Mouse (Mus musculus): Measurements from ENCODE around the gene Loxl1.

The Loxl1 gene

GRCm38 (mm10) chr9:58280259-58281109 lies 32.5 kb downstream of the Loxl1 start:
- in situ Hi-C loops (cut with MboI; ENCODE audit: unreplicated experiment in 2 of 2), result loop anchor here (5.0 kb wide), 3 partner anchors 53 to 243 kb away; no protein-coding TSS in a partner anchor

DNA sequence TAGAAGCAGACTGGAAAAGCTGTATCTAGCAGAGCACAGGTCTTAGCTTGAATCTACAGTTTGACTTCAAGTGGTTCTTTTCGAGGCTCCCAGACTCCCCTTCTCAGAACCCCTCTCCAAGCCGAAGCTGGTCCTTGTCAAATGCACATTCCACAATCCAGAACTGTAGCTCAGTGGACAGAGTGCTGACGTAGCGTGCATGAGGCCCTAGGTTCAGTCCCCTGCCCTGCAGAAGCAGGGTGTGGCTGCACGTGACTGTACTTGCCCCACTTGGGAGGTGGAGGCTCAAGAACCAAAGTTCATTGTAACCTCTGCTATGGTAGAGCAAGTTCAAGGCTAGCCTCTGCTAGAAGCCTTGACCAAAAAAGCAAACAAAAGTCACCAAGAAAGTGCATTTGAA lies 33.2 kb downstream of the Loxl1 start:
- in situ Hi-C loops (cut with MboI; ENCODE audit: unreplicated experiment in 2 of 2), result loop anchor here (5.0 kb wide), 3 partner anchors 52 to 242 kb away; no protein-coding TSS in a partner anchor

DNA sequence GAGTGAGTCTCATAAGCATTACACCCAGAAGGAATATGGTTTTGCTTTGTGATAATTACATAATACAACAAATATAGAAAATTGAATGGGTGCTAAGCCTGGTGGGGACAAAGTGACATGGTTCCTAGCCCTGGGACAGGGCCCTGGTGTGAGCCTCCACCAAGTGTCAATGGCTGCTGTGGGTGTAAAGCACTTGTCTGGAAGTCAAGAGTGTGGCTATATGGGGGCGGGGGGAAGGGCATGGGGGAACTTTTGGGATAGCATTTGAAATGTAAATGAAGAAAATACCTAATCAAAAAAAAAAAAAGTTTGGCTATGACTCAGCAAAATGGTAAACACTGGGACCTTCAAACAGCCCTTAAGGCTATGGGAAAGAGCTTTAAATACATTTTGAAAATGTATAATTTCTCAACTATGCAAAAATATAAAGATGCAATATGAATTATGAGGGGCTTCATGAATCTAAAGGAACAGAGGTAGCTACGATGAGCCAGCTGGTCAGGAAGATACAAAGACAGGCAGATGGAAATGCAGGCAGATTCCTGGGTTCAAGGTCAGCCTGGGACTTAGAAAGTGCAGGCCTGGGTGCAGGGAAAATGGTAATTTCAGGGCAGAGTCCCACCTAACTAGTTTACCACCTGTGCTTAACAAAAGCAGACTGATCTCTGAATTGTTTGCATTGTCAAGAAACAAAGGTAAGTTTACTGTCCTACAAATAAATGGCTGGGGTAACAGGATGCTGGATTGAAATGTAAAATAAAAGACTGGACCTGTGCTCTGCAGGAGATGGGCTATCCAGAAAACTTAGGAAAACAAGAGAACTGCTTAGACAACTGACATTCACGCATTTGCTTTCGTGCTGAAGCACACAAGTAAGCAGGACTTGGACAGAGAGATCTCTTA lies 33.9 kb downstream of the Loxl1 start:
- in situ Hi-C loops (cut with MboI; ENCODE audit: unreplicated experiment in 2 of 2), result no loop called here

- in situ Hi-C loops (cut with MboI; ENCODE audit: unreplicated experiment in 2 of 2), result no loop called here
Measured at GRCm38 (mm10) chr9:58278313-58278712, 34.7 kb downstream of the Loxl1 start.

DNA sequence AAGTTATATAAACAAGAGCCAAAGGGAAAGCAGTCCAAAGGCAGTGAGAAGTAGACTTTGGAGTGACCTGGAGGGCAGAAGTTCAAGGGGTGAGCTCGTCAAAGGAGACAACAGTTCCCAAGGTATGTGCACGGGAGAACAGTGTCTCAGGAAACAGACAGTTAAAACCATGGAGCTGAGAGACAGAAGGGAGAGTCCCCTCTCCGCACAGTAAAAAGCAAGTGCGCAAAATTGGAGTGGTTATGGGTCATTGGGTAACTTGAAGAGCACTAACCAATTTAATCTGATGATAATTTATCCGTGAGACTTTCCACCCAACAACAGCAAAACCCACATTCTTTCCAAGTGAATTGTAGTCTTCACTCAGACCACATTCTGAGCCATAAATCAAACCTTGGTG lies 36.6 kb downstream of the Loxl1 start:
- in situ Hi-C loops (cut with MboI; ENCODE audit: unreplicated experiment in 2 of 2), result no loop called here

DNA sequence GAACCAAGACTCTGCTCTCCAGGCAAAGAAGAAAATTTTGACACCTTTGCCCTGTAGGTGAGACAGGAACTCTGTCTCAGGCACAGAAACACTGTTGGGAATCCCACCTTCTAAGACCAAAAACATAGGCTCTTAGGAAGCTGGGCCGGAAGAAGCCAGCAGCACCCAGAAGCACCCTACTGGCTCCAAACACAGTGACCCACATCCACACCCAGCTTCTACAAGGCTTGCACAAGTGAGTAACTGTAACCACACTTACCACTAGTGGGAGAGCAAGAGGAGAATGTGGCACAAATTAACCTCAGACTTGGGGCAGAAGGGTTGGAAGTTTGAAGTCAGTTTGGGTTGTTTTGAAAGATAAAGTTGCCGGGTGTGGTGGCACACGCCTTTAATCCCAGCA lies 37.2 kb downstream of the Loxl1 start:
- in situ Hi-C loops (cut with MboI; ENCODE audit: unreplicated experiment in 2 of 2), result no loop called here

- in situ Hi-C loops (cut with MboI; ENCODE audit: unreplicated experiment in 2 of 2), result no loop called here
Measured at GRCm38 (mm10) chr9:58275115-58275774, 37.7 kb downstream of the Loxl1 start.

- in situ Hi-C loops (cut with MboI; ENCODE audit: unreplicated experiment in 2 of 2), result loop anchor here (25.0 kb wide), 2 partner anchors 437 to 462 kb away; partner anchors contain the start of gene Arid3b (in 1 of the 2)
Measured at GRCm38 (mm10) chr9:58274626-58275025, 38.4 kb downstream of the Loxl1 start.

GRCm38 (mm10) chr9:58274101-58274604 lies 38.8 kb downstream of the Loxl1 start:
- in situ Hi-C loops (cut with MboI; ENCODE audit: unreplicated experiment in 2 of 2), result loop anchor here (25.0 kb wide), 2 partner anchors 437 to 462 kb away; partner anchors contain the start of gene Arid3b (in 1 of the 2)

- in situ Hi-C loops (cut with MboI; ENCODE audit: unreplicated experiment in 2 of 2), result loop anchor here (25.0 kb wide), 2 partner anchors 436 to 461 kb away; partner anchors contain the start of gene Arid3b (in 1 of the 2)
Measured at GRCm38 (mm10) chr9:58272855-58273254, 40.1 kb downstream of the Loxl1 start.

DNA sequence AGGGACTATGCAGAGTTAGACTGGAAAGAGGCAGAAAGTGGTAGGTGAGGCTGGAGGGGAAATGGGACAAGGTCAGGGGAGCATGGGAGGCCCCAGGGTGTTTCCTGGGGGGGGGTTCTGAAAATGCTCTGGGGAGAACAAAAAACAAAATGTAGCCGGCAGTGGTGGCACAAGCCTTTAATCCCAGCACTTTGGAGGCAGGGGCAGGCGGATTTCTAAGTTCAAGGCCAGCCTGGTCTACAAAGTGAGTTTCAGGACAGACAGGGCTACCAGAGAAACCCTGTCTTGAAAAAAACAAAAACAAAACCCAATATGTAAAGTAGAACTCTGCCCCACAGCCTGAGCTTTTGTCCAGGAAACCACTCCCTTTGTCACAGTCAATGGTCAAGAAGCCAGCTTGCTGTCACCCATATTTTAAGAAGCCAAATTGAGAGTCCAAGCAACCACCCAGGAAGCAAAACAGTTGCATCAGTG lies 40.9 kb downstream of the Loxl1 start:
- in situ Hi-C loops (cut with MboI; ENCODE audit: unreplicated experiment in 2 of 2), result loop anchor here (25.0 kb wide), 2 partner anchors 435 to 460 kb away; partner anchors contain the start of gene Arid3b (in 1 of the 2)

DNA sequence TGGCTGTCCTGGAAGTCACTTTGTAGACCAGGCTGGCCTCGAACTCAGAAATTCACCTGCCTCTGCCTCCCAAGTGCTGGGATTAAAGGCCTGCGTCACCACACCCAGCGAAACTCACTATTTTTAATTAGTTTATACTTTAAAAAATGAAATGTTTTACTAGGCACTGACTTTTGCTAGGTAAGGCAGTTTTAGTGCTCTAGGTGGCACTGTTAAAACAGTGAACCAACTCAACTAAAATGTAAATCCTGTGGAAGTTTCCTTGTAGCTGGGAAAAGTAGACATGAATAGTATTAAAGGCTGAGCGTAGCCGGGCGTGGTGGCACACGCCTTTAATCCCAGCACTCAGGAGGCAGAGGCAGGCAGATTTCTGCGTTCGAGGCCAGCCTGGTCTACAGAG lies 41.4 kb downstream of the Loxl1 start:
- in situ Hi-C loops (cut with MboI; ENCODE audit: unreplicated experiment in 2 of 2), result loop anchor here (25.0 kb wide), 2 partner anchors 434 to 459 kb away; partner anchors contain the start of gene Arid3b (in 1 of the 2)

DNA sequence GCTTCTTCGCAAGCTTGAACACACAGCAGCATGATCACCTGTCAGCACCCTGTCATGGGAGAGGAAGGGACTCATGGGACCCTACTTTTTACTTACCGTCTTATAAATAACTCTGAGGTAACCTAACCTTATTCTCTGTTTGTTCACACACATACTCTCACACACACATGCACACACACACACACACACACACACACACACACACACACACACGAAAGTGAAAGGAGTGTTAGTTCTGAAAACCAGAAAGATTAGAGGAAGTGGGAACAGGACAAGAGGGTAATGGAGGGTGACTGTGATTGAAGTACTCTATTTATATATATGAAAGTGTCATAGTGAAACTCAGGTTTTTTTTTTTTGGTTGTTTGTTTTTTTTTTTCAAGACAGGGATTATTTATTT lies 41.9 kb downstream of the Loxl1 start:
- in situ Hi-C loops (cut with MboI; ENCODE audit: unreplicated experiment in 2 of 2), result loop anchor here (25.0 kb wide), 2 partner anchors 434 to 459 kb away; partner anchors contain the start of gene Arid3b (in 1 of the 2)

DNA sequence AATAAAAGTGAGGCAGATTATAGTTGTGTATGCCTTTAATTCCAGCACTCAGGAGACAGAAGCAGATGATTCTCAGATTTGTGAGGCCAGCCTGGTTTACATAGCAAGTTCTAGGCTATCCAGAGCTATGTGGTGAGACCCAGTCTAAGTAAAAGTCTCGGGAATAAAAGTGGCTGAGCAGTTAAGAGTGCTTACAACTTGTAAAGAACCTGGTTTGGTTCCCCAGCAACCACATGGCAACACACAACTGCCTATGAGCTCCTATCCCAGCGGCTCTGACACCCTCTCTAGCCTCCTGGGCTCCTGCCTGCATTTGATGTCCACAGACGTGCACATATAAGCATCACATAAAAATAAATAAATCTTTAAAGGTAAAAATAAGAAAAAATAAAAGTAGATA lies 42.9 kb downstream of the Loxl1 start:
- in situ Hi-C loops (cut with MboI; ENCODE audit: unreplicated experiment in 2 of 2), result loop anchor here (25.0 kb wide), 2 partner anchors 433 to 458 kb away; partner anchors contain the start of gene Arid3b (in 1 of the 2)

GRCm38 (mm10) chr9:58268384-58269313 lies 44.3 kb downstream of the Loxl1 start:
- in situ Hi-C loops (cut with MboI; ENCODE audit: unreplicated experiment in 2 of 2), result loop anchor here (10.0 to 25.0 kb wide), 3 partner anchors 431 to 624 kb away; partner anchors contain the start of gene Arid3b (in 1 of the 2)

GRCm38 (mm10) chr9:58267046-58267445 lies 45.9 kb downstream of the Loxl1 start:
- in situ Hi-C loops (cut with MboI; ENCODE audit: unreplicated experiment in 2 of 2), result loop anchor here (10.0 to 25.0 kb wide), 3 partner anchors 430 to 622 kb away; partner anchors contain the start of gene Arid3b (in 1 of the 2)

GRCm38 (mm10) chr9:58266571-58267011 lies 46.4 kb downstream of the Loxl1 start:
- in situ Hi-C loops (cut with MboI; ENCODE audit: unreplicated experiment in 2 of 2), result loop anchor here (10.0 to 25.0 kb wide), 3 partner anchors 429 to 622 kb away; partner anchors contain the start of gene Arid3b (in 1 of the 2)

DNA sequence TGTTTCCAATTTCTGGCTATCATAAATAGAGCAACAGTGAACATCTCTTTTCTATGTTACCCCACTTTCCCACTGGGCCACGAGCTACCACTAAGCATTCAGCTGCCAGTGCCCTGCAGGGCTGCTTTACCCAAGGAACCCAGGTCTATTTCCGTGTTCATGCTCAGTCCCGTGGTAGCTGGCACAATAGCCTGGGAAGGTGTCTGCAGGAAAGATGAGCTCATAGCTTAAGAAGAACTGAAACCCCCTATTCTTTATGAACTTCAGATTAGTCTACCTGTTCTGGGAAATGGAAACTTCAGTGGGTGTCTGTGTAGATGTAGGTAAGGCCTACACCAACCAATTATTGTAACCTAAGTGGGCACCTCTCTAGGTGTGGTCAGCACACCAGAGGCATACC lies 47.6 kb downstream of the Loxl1 start:
- in situ Hi-C loops (cut with MboI; ENCODE audit: unreplicated experiment in 2 of 2), result loop anchor here (10.0 to 25.0 kb wide), 3 partner anchors 428 to 621 kb away; partner anchors contain the start of gene Arid3b (in 1 of the 2)
